Mouse (Mus musculus) embryonic facial prominence, embryonic 14.5 days (tissue): ENCODE results near the gene Vmn2r95. TPM values are rescaled to one million over a fixed set of nuclear protein-coding genes. Genes with fewer than 3 reads are reported as not detected.
"Not testable (repeated sequence)": the region's sequence is repeated elsewhere in the genome, so short reads cannot be mapped to it uniquely, and the experiment has no call there.

Experiments
- ATAC-seq: fragments of 200-750 bp; cut with Nextera tagmentation; 2 replicates; pipeline ENCODE4 v1.8.0; 2017; ENCODE audit warnings: low read depth, moderate number of reproducible peaks, moderate TSS enrichment
- DNase-seq: peaks from one replicate; pipeline ENCODE4 v3.0.0-alpha.2; 2015; ENCODE audit warnings: low spot score
- H3K27ac ChIP-seq: fragments of 300-500 bp; sonication (generic); replicated peaks from 2 replicates; pipeline ENCODE4 v1.5.1; 2014; ENCODE audit warnings: low read depth, mild to moderate bottlenecking, low read length, moderate library complexity
- H3K27me3 ChIP-seq: fragments of 300-500 bp; sonication (generic); replicated peaks from 2 replicates; pipeline ENCODE4 v1.6.1; 2014; ENCODE audit warnings: low read length; ENCODE audit not compliant: control insufficient read depth, insufficient read depth
- H3K36me3 ChIP-seq: fragments of 300-500 bp; sonication (generic); 2 replicates; pipeline ENCODE4 v1.6.1; 2014; ENCODE audit warnings: low read length, mixed read lengths; ENCODE audit not compliant: control insufficient read depth, insufficient read depth
- H3K4me1 ChIP-seq: fragments of 300-500 bp; sonication (generic); 2 replicates; pipeline ENCODE4 v1.6.1; 2014; ENCODE audit warnings: antibody characterized with exemption, low read length; ENCODE audit not compliant: control insufficient read depth, insufficient read depth
- H3K4me2 ChIP-seq: fragments of 300-500 bp; sonication (generic); 2 replicates; pipeline ENCODE4 v1.6.1; 2014; ENCODE audit warnings: low read depth, mild to moderate bottlenecking, low read length, moderate library complexity, mixed read lengths
- H3K4me3 ChIP-seq: fragments of 300-500 bp; sonication (generic); 2 replicates; pipeline ENCODE4 v1.5.1; 2014; ENCODE audit warnings: low read depth, mild to moderate bottlenecking, low read length
- H3K9ac ChIP-seq: fragments of 300-500 bp; sonication (generic); 2 replicates; pipeline ENCODE4 v1.6.1; 2014; ENCODE audit warnings: low read depth, mild to moderate bottlenecking, low read length, moderate library complexity, mixed read lengths
- H3K9me3 ChIP-seq: fragments of 300-500 bp; sonication (generic); 2 replicates; pipeline ENCODE4 v1.6.1; 2016; ENCODE audit warnings: low read length; ENCODE audit not compliant: control insufficient read depth
- WGBS: fragments of 180-500 bp; shearing (Covaris S2); extraction: QIAGEN DNeasy Blood & Tissue Kit; methylation state at CpG from one replicate; pipeline ENCODE4 v1.1.7; 2014; 5-methylcytosine and 5-hydroxymethylcytosine counted together
- polyA plus RNA-seq: library from polyadenylated mRNA; unstranded; fragments of >200 nt; fragmentation: Nextera tagmentation; extraction: Ambion mirVana; gene quantifications from 2 replicates; pipeline ENCODE4 v1.2.1, GENCODE M21; 2014

Gene Vmn2r95
- polyA plus RNA-seq = not detected in 2 replicates

DNA sequence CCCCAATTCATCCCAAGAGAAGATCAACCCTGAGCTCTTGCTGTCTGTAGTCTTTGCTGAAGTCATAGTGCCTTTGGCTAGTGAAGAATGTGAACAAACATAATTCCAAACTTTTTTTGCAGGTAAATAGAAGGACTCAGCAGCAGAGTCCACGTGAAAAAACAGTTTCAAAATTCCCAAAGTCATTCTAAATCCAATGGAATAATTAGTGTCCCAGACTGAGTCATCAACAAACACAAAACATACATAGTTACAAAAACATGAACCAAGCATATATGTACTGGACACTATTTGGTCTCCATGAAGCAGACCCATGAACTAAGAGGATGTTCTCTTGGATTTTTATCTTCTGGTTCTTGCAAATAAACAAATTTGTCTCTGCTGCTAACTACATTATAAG is at the start of gene Vmn2r95:
Vmn2r95 (plus strand) TSS at position 301 of the 400 bp plus-strand sequence.
- no peak within 1 kb of the TSS for H3K9ac ChIP-seq
- H3K4me1 ChIP-seq = no peaks in the 10 kb centered on the region
- ATAC-seq (no peak), DNase-seq (no peak)
- H3K4me2 ChIP-seq = no peak within 1 kb of the TSS
- H3K4me3 ChIP-seq = no peak within 1 kb of the TSS
- H3K9me3 ChIP-seq = no peaks in the 10 kb centered on the region
- H3K27ac ChIP-seq = no peak within 1 kb of the TSS
- H3K27me3 ChIP-seq = no peaks in the 10 kb centered on the region
- WGBS = 22% methylated on average over 1 of the region's 1 CpGs
- no peaks in the 10 kb centered on the region for H3K36me3 ChIP-seq

DNA sequence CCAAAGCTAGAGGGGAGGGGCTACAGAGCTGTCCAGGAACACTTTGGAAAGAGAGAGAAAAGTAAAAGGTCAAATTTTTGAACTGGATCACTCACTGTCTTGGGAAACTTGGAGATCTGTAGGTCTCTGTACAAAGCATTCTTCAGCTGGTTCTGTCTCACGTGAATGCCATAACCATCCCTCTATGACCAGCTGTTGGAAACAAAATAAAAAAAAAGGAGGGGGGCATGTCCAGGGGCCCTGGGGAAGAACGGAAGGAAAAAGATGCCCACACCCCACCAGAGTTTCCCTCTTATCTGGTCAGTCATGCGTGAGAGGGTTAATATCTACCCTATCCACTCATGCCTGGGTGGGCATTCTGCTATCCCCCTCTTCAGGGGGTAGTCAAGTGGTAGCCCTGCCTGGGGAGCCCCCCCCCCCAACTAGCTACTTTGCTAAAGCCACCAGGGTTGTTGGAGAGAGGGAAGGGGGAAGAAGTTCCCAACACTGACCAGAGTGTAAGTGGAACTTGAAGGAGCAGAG is 31.8 kb downstream of the Vmn2r95 start:
- Histone ChIP-seq H3K4me1 (no peaks in the 10 kb centered on the region), H3K4me3 (no peak overlapping the region), H3K4me2 (no peak overlapping the region), H3K9ac (no peak overlapping the region), H3K27ac (no peak overlapping the region), H3K9me3 (0 out of 2 replicates have a peak, but pooled peaks cover 3% of the 10 kb centered on the region), H3K27me3 (no peaks in the 10 kb centered on the region), H3K36me3 (no peaks in the 10 kb centered on the region)
- 85% methylated on average over 3 of the region's 3 CpGs for WGBS
- no peak for DNase-seq
- ATAC-seq = no peak

GRCm38 (mm10) chr17:18458126-18458634 is 34.3 kb downstream of the Vmn2r95 start:
- not testable (repeated sequence) for H3K36me3 ChIP-seq, H3K4me2 ChIP-seq

GRCm38 (mm10) chr17:18462695-18463094 is 38.8 kb downstream of the Vmn2r95 start:
- DNase-seq (no peak), ATAC-seq (no peak)
- Histone ChIP-seq H3K27me3 (no peaks in the 10 kb centered on the region), H3K4me3 (no peak overlapping the region), H3K9me3 (0 out of 2 replicates have a peak, but pooled peaks cover 10% of the 10 kb centered on the region), H3K4me2 (no peak overlapping the region), H3K9ac (no peak overlapping the region), H3K36me3 (no peaks in the 10 kb centered on the region), H3K4me1 (no peaks in the 10 kb centered on the region), H3K27ac (no peak overlapping the region)

More at GRCm38 (mm10) chr17:18458126-18458634, 34.3 kb downstream of the Vmn2r95 start:
- H3K4me3 ChIP-seq, H3K27ac ChIP-seq, DNase-seq, H3K9ac ChIP-seq, H3K27me3 ChIP-seq, ATAC-seq, H3K9me3 ChIP-seq, H3K4me1 ChIP-seq: not testable (repeated sequence)
- WGBS = 85% methylated on average over 3 of the region's 3 CpGs

GRCm38 (mm10) chr17:18479885-18480284 is 56.0 kb downstream of the Vmn2r95 start:
- 0 out of 2 replicates have a peak, but pooled peaks cover 4% of the 10 kb centered on the region for H3K9me3 ChIP-seq
- H3K4me1 ChIP-seq = no peaks in the 10 kb centered on the region
- no peak overlapping the region for H3K4me2 ChIP-seq
- H3K27ac ChIP-seq = no peak overlapping the region
- H3K36me3 ChIP-seq = no peaks in the 10 kb centered on the region
- ATAC-seq (no peak), DNase-seq (no peak)
- H3K4me3 ChIP-seq = no peak overlapping the region
- no peak overlapping the region for H3K9ac ChIP-seq
- 68% methylated on average over 1 of the region's 1 CpGs for WGBS
- no peaks in the 10 kb centered on the region for H3K27me3 ChIP-seq

Other genes starting within 250 kb of the Vmn2r95 start
- not detected in 2 replicates for gene Vmn2r94, start 146.3 kb upstream of the Vmn2r95 start, polyA plus RNA-seq
- not detected in 2 replicates for gene Vmn2r93, start 126.0 kb upstream of the Vmn2r95 start, polyA plus RNA-seq
- gene Vmn2r96, start 149.1 kb downstream of the Vmn2r95 start, polyA plus RNA-seq = not detected in 2 replicates